Mouse (Mus musculus) liver, postnatal 0 days (tissue): Measurements from ENCODE around the gene Neurl2.

Experiments
- CTCF ChIP-seq: sonication (generic); IDR thresholded peaks from 2 replicates; pipeline ENCODE4 v1.5.1; 2016; ENCODE audit warnings: antibody characterized with exemption, low read depth
- EP300 ChIP-seq: IDR thresholded peaks from 2 replicates; pipeline ENCODE4 v1.6.1; 2016; ENCODE audit warnings: antibody characterized with exemption, low read depth, mild to moderate bottlenecking

- no peak for TF ChIP-seq CTCF
- TF ChIP-seq EP300 = no peak
Measured at GRCm38 (mm10) chr2:164787779-164788178, 45.5 kb downstream of the Neurl2 start.
